Mouse (Mus musculus) kidney, postnatal 14 days (tissue): ENCODE results near the gene Gm28374.
A peak's percentile ranks its signal among the peaks of the same experiment; 100 is the strongest.

ENCODE experiments used
- DNase-seq: peaks from one replicate; pipeline ENCODE4 v3.0.0; 2022; ENCODE audit warnings: mixed read lengths

The Gm28374 gene

DNA sequence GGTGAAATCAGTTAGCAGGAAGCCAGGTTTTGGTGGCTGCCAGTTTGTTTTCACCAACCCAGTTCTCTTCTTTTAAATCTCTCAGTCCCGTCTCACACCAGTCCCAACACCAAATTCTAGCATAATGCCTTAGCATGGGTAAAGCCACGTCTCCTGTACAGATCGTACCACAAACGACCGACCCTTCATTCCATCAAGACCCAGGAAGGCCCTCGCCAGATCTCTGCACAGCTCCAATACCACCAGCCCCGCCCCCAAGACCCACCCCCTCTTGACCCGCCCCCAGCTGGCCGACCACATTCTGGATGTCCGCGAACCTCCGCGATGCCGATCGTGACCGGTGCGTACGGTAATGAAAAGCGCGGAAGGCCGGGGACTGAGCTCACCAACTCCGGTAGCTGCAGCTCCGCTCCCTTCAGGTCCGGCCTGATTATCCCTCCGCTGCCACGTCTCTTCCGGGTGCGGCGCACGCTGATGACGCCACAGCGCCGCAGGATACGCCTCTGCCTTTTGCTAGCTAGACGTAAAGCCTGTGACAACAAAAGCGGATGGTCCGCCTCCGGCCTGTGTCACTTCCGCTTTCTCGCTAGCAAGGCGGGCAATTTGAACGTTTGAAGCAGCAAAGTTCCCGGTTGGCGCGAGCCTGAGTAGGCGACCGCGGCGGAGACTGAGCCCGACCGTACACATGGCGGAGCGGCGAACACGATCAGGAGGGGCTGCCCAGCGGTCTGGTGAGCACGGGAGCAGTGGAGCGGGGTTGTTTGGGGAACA, 2.6 kb upstream of the Gm28374 start, which contains the start of the genes Zfpl1 and Cdca5:
Gene Zfpl1, minus strand, starts transcription at position 479 of the 771 bp plus-strand sequence.
Gene Cdca5, plus strand, starts transcription at position 506 of the 771 bp plus-strand sequence.
- peak; percentile 98 for DNase-seq

DNA sequence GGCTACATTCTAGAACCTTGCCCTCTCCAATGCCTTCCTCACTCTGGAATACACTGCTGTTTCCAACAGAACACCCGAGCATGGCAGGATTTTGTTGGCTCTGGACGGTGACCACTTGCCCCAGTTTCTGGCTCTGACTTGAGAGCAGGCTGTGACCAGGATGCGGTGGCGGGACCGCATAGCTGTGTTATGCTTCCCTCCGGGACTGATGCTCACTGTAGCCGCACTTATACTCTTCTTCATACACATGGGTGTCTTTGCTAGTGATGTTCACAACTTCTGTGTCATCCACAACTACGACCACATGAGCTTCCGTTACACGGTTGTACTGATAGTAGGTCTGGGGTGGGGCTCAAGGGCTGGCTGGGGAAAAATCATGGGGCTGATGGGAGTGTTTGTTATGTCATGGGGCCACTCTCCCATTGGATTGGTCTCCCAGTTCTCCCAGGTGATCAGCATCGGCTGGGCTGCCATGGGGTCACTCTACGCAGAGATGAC, 2.0 kb downstream of the Gm28374 start, which contains the start of gene Tmem262:
Gene Tmem262, plus strand, starts transcription at position 51 of the 498 bp plus-strand sequence.
- no peak for DNase-seq

DNA sequence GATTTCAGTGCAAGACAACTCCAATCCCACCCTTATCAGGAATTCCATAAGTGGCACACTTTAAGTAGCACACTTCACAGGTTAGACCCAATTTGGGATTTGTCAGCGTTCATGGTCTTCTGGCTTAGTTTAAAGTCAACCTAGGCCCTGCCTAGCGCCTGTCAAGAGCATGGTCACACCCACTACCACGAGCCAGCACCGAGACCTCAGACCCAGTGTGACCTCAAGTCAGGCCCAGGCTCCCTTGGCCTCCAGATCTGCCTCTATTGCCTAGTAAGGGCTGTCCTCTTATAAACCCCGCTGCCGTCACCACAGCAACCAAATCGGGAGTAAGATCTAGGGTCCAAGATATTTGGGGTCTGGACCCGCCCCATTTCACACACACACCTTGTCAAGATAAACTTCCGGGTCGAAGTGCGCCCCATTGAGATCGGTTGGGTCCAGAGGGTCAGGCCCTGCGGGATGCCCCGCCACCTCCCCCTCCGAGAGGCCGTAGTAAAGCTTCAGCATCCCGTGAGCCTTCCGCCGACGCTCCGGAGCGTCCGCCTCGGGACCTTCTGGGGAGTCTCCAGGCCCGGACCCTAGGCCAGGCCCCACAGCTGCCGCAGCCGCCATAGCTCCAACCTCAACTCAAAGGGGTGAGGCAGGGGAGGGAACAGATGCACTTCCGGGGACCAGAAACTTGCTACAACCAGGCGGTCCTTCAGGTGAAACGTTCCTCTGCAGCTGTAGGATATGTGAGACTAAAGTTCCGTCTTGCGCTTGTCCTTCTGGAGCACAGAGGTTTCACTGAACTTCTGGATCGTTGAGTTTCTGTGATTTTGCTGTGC, 5.3 kb downstream of the Gm28374 start, which contains the start of gene Vps51:
Gene Vps51, minus strand, starts transcription at position 668 of the 830 bp plus-strand sequence.
- peak; percentile 92 for DNase-seq

DNA sequence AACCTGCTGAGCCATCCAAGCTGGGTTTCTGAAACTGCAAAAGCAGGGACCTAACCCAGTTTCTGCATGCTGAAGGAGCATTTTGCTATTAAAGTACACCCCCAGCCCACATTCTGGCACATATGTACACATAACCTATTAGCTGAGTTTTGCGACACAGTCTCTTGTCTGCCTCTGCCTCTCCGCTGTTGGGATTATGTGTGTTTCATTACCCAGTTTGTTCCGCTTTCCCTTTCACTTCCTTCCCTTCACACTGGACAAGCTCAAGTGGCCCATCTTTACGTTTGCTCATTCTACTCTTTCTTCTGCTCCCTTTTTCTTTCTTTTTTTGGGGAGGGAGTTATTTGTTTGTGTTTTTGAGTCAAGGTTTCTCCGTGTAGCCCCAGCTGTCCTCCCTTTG, 8.2 kb downstream of the Gm28374 start:
- DNase-seq, result no peak

DNA sequence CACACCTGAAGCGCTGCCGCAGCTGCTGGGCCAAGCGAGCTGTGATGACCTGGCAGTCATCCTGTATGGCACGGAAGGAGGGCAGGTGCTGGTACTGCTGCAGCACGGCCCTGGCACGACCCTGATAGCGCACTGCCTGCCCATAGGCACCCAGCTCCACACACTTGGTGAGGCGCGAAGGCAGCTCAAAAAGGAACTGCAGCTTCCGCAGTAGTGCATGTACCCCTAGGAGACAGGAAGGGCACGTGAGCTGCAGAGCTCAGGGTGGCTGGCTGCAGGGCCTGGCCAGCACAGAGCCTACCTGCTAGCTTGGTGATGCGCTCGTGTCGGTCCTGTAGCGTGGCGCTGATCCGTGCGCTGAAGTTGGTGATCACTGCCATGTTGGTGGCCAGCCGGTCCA, 10.8 kb downstream of the Gm28374 start:
- no peak for DNase-seq

DNA sequence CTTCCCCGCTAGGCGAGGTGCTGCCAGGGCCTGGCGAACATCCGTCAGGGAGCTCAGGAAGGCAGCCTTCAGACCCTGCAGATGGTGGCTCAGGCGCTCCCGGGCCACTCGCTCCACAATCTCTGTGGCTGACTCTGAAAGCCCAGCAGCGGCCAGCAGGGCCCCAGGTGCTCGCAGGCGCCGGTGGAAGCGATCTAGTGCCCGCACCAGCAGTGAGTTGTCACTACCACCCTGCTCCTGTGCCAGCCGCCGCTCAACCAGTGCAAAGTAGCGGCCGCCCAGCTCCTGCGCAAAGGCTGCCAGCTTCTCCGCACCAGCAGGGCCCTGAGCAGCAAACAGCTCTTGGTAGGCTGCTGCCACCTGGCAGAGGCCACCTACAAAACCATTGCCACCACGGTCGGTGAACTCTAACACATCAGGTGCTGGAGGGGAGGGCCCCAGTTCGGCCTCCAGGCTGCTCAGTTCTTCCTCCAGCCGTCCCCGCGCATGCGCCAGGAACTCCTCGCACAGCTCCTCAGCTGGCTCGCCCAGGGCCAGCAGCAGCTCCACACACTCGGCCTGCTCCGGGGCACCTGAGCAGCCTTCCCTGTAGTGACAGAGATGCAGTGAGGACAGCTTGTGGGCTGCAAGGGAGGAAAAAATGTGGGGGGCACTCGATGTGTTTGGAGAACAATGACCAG, 11.3 kb downstream of the Gm28374 start:
- no peak for DNase-seq

DNA sequence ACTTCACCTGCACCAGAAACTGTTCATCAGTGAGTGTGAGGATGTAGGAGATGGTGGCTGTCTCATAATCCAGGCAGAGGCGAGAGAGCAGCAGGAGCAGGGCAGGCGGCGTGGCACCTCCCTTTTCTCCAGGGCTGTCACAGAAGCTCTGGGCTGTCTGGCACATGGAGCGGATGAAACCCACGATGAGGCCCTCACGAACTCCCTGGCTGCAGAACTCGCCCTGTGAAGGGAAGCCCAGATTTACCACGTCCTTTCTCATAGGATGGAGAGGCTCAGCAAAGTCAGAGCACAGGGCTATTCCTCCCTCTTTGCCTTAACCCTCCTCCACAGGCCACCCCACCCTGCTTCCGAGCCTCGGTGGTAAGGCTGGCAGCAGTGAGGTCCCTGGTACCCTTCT, 12.2 kb downstream of the Gm28374 start:
- DNase-seq, result no peak

DNA sequence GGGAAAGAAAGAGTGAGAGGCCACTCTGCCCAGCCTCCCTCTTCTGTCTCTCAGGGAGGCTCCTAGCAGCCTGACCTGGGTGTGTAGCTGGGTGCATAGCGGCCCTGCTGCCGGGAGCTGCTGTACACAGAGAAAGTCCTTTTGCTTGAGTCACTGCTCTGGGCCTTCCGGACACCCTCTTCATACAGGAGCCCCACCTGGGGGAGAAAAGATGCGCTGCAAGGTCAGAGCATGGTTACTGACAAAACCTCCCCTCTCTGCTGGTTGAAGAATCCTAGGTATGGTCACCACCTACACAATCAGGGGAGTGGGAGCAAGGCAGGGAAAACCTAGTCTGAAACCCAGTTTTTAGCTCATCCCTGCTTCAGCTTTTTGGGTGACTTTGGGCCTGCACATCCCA, 13.1 kb downstream of the Gm28374 start:
- no peak for DNase-seq

DNA sequence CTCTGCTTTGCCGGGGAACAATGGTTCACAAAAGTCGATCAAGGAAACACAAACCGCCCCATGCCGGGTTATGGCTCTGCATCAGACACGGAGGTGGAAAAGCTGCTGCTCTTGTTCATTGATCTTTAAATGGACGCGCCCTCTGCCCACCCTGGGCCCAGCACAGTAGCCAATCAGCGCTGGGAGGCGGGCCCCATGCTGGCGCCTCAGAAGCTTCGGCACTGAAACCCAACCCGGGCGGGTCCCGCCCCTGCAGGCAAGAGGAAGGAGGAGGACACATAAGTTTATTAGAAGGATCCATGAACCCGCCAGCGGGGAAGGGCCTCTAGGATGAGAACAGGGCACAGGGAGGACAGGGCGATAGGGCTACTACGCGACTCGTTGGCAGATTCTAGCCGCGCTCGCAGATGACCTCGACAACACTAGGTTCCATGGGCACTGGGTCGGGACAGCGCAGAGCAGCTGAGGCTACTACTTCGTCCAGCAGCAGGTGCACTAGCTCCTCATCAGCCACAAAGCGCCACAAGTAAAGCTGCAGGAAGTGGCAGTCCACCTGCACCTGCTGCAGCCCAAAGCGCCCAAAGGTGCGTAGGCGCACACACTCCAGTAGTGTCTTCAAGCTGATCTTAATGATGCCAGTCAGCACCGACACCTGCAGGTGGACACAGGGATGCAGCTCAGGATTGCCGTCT, 14.2 kb downstream of the Gm28374 start, which contains the start of gene Tm7sf2:
Gene Tm7sf2, minus strand, starts transcription at position 650 of the 692 bp plus-strand sequence.
- DNase-seq, result peak; percentile 95

DNA sequence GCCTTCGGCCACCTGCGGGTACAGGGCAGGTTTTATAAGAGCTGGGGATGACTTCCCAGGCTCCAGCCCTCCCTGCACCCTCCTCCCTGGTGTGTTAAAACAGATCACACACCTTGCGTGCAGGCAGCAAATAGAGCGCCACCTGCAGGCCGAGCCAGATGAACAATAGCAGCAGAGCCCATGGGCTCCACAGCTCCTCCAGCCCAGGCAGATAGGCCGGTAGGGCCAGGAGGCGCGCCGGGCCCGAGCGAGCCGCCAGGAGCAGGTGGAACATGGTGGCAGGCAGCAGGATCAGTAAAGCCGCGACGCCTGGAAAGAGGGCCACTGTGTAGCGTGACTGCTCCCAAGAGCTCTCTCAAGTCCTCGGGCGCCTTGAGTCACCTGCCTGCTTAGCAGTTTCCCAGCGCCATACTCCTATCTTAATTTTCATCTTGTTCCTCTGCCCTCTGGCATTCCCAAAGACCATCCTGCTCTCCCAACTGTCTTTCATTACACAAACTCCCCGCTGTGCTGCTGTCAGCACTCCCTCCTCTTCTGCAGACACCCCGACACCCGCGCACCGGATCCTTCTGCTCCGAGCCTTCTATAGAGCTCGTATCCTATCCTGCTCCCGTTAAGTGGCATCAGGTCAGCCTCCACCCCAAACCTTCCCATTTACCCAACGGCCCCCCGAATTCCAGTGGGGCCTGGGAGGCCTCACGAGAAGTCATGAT, 14.9 kb downstream of the Gm28374 start:
- peak; percentile 84 for DNase-seq

DNA sequence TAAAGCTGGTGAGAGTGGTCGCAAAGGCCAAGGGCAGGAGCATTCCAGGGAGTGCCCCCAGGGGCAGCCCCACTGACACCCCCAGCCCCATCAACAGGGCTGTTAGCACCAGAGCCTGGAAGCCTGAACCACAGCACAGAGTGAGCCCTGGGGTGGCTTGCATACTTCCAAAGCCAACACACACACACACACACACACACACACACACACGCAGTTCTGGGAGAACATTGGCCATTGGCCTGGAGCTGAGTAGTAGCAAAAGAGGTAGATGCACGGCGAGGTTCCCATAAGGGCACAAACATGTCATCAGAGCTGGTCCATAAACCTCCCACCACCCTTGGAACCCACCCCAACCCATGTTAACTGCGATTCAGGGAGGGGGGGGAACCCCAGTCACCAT, 15.5 kb downstream of the Gm28374 start:
- no peak for DNase-seq

DNA sequence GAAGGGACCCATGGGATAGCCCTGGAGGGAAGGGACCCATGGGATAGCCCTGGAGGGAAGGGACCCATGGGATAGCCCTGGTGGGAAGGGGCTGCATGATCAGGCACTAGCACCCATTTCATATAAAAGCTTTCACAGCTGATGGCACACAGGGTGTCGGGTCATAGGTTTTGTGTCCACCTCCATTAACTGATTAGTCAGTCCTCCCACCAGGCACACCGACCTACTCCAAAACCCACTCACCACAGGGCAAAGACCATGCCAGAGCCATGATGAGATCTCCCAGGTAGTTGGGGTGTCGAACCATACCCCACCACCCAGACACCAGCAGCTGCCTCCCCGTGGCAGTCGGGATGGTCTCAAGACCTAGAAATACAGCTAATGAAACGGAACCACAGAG, 19.0 kb downstream of the Gm28374 start:
- DNase-seq, result no peak

DNA sequence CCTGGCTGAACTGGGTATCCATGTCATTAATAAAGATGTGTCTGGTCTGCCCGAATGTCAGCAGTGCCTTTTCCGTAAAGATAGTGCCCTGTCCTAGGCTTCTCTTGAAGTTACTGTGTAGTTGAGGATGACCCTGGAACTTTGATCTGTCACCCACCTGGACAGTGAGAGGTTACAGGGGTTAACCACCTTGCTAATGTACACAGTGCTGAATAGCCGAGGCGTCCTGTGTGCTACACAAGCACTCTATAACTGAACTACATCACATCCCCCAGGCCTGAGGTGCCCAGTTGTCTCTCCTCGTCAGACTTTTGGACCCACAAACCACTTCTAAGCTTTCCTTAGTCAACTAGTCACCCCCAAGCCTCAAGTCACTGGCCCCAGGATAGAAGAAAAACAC, 19.6 kb downstream of the Gm28374 start:
- DNase-seq, result no peak

DNA sequence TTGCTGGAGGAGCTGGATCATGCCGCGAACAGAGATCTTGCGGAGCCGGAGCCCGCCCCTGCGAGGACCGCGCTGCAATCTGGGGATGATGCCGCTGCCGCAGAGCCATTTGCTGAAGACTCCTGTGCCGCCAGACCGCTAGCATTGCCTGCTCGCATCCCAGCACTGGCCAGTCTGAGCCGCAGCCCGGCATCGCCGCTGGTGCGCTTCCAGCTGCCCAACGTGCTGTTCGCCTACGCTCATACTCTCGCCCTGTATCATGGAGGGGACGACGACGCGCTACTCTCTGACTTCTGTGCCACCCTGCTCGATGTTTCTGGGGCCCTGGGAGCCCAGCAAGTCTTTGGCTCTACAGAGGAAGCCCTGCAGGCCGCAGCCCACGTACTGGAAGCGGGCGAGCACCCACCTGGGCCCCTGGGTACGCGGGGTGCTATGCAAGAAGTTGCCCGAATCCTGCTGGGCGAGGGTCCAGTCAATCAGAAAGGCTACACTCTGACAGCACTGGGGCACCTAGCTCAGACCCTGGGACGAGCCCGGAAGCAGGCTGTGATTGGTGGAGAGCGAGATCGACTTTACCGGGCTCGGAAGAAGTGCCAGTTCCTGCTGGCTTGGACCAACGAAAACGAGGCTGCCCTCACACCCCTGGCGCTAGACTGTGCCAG, 20.3 kb downstream of the Gm28374 start:
- peak; percentile 65 for DNase-seq

DNA sequence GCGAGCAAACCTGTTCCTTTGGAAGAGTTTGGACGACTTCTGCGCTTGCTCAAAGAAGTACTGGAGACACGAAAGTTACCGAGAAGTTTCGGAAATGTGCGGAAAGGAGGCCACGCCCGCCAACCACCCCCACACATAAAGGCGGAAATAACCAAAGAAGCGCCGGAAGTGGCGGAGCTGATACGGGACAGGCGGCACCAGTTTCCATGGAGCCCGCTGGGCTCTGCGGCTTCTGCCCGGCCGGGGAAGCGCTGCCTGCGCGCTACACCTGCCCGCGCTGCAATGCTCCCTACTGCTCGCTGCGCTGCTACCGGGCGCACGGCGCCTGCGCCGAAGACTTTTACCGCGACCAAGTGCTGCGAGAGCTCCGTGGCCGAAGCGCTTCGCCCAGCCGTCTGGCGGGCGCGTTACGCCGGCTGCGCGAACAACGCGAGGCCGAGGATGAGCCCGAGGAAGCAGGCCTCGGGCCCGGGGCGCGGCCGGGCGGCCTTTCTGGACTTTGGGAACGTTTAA, 21.0 kb downstream of the Gm28374 start, which contains the start of gene Znhit2:
Gene Znhit2, plus strand, starts transcription at position 172 of the 513 bp plus-strand sequence.
- DNase-seq, result peak; percentile 96

DNA sequence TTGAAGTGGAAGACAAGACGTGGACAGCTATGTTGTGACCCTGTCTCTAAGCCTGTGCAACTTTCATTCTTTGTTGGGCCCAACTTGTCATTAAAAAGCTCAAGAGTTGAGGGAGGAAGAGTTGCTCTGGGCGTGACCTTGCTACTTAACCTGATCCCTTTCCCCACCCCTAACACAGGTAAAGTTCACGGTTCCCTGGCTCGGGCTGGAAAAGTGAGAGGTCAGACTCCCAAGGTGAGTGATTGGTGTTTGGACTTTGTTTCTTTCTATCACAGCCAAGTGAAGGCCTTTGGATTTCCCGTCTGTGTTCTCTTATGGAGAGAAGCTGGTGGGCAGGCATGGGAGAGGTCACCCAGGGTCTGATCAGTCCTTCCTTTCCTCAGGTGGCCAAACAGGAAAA, 23.1 kb downstream of the Gm28374 start:
- no peak for DNase-seq

DNA sequence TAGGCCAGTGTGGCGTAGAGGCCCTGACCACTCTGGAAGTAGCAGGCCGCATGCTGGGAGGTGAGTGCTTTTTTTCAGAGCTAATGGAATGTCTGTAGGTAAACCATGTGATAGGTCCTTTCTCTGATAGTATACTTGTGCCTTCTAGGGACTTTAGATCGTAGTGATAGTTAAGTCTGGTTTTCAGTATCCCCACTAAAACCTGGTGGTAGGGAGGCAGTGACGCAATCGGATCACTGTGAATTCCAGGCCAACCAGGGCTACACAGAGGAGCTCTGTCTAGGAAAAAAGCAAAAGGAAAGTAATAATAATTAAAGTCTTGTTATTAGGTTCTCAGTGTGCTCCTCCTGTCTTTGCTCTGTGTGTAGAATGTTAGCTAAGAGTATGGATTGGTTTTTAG, 23.5 kb downstream of the Gm28374 start:
- DNase-seq, result no peak

DNA sequence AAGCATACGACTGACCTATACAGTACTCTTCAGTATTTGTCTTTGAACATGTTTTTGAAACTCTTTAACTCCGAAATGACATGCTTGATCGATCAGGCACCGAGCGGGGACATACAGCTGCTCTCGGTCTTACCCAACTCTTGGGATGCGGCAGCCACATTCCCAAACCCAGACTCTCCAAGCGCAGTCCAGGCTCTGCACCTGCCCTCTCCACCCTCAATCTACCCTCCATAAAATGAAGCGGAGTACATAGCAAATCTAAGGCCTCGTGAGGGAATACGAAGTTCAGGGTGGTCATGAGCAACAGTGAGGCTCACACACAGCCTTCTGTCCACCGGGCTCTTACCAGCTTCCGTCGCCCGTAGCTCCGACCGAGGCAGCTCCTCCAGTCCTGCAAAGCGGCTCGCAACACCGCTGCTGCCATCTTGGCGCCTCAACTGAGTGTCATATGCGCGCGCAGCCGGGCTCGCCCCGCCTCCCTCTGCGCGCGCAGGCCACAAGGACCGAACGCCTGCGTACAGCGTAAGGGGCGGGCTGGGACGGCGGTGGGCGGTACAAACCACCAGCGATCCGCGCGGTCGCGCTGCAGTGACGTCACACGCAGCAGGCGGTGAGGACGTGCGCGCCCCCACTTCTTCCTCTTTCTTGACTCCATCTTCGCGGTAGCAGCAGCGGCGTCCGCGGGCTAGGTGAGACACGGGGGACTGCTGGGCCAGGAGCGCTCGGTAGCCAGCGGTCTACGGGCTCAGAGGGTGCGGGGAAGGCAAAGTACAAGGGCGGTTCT, 24.6 kb downstream of the Gm28374 start, which contains the start of the genes Mrpl49 and Fau:
Gene Mrpl49, minus strand, starts transcription at position 473 of the 784 bp plus-strand sequence.
Gene Fau, plus strand, starts transcription at position 532 of the 784 bp plus-strand sequence.
- DNase-seq, result peak; percentile 100

DNA sequence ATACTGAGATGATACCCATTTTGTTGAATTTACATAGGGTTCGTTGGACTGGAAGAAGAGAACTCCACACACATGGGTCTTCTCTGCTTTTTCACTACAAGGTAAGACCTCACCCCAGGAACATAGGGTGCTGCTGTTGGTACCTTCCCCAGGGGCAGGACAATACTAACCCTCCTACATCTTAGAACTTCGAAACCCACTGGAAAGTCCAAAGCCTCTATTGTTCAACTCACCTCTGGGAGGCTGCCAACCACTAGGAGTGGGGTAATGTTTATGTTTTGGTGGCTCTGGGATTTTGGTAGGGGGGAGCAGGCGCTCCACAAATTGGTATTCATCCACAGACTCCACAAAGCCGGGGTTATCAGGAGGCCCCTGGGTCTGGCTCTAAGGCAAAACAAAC, 25.4 kb downstream of the Gm28374 start:
- DNase-seq, result no peak

DNA sequence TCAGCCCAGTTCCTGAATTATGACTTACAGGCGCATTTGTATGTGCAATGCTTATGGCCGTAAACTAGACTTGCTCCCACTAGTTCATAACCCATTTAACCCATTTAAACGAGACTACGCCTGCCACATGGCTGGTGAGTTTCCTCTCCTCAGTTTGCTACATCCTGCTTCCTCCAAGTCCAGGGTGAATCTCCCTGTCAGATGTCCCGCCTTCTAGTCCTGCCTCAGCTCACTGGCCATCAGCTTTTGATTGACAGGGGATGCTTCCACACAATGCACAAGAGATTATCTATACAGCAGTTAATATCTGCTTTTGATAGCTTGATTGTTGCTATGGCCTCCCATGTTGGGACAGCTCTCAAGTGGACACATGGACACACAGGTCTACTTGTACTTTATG, 27.8 kb downstream of the Gm28374 start:
- DNase-seq, result no peak
